Mouse (Mus musculus): Measurements from ENCODE around the gene Ankub1. TPM values are rescaled to one million over a fixed set of nuclear protein-coding genes. Genes with fewer than 3 reads are reported as not detected.

The Ankub1 gene
- 0.07 TPM in 1 of 2 replicates, not detected in the other for polyA plus RNA-seq (2014; fragmentation: Nextera tagmentation; extraction: Ambion mirVana)

DNA sequence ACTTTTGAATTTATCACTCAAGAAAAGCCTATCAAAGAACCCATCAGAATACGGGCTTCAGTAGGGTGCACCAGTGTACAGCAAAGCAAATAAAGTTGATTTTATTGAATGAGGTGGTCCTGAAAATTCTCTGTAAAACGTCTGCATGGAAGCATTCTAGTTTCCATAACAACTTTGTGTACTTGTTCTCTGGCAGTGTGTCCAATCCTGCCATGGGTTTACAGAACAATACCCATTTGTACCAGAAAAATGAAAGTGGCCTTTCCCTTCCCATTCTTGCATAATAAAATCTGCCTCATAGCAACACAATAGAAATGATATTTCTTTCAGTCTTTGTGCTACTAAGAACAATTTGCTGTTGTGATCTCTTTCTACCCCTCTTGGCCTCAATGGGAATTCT lies at the start of gene Ankub1:
TSS of gene Ankub1 (minus strand) at position 81 of the 400 bp plus-strand sequence.
- Histone ChIP-seq H3K9me3 (ENCODE audit: control insufficient read depth, low read length) (no peaks in the 10 kb centered on the region), H3K9ac (ENCODE audit: low read depth, low read length) (no peak within 1 kb of the TSS), H3K36me3 (ENCODE audit: control insufficient read depth, insufficient read depth, low read length) (no peaks in the 10 kb centered on the region), H3K4me3 (ENCODE audit: low read length) (no peak within 1 kb of the TSS), H3K4me1 (ENCODE audit: control insufficient read depth, insufficient read depth, low read length) (no peaks in the 10 kb centered on the region), H3K27ac (ENCODE audit: low read depth, low read length) (no peak within 1 kb of the TSS), H3K27me3 (ENCODE audit: control insufficient read depth, insufficient read depth, low read length) (no peaks in the 10 kb centered on the region), H3K4me2 (replicated peaks; ENCODE audit: low read depth, low read length) (no peak within 1 kb of the TSS)
- WGBS: 76% methylated on average over 2 of the region's 2 CpGs
- no peak for ATAC-seq (ENCODE audit: low FRiP score, low TSS enrichment)

DNA sequence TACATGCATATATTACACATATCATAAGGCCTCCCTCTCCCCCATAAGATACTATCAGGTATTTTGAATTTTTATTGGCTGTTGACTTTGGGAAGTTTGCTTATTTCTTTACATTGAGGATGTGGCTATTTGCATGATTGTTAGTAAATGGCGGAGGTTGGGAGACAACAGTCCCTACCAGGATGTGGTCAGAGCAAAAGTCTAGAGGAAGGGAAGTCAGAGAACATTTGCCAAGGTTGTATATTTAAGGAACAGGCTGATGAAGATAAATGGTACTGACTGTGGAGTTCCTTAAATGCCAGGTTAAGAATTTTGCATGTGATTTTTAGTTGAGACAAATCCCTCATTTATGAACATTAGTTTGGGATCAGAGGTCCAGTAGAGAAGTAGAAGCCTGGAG lies 47.2 kb upstream of the Ankub1 start:
- no peaks in the 10 kb centered on the region for H3K4me1 ChIP-seq (ENCODE audit: control insufficient read depth, insufficient read depth, low read length)
- no peaks in the 10 kb centered on the region for H3K36me3 ChIP-seq (ENCODE audit: control insufficient read depth, insufficient read depth, low read length)
- H3K4me2 ChIP-seq (replicated peaks; ENCODE audit: low read depth, low read length): no peak overlapping the region
- H3K9ac ChIP-seq (ENCODE audit: low read depth, low read length): no peak overlapping the region
- no peaks in the 10 kb centered on the region for H3K9me3 ChIP-seq (ENCODE audit: control insufficient read depth, low read length)
- no peak overlapping the region for H3K27ac ChIP-seq (ENCODE audit: low read depth, low read length)
- WGBS: 93% methylated on average over 1 of the region's 1 CpGs
- ATAC-seq (ENCODE audit: low FRiP score, low TSS enrichment): no peak
- no peak overlapping the region for H3K4me3 ChIP-seq (ENCODE audit: low read length)
- no peaks in the 10 kb centered on the region for H3K27me3 ChIP-seq (ENCODE audit: control insufficient read depth, insufficient read depth, low read length)

DNA sequence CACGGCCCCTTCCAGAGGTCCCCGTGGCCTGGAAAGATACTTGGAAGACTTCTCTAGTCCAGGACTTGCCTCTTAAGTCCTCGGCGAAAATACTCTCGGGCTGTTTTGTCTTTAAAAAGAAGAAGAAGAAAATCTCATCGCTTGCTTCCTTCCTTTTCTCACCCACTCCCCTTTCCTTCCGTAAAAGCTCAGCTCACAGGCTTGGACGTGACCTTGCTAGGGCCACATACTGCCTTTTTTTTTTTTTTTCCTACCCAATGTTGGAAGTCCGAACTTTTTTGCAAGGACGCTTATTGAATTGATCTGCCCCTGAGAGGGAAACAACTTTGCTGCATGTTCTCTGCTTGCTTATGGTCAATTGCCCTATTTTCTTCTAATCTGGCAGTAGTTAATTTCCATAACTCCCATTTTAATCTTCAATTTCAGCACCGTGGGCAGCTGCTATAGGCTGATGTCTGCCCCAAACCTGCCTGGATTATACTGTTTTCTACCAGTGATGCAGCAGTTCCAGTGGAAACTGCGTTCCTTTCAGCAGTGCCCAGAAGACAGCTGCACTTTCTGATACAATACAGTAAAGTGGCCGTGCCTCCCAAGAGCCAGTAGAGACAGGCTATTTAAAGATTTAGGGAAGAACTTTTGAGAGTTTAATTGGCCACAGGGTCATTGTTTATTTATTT lies 44.0 kb upstream of the Ankub1 start:
- no peaks in the 10 kb centered on the region for H3K4me1 ChIP-seq (ENCODE audit: control insufficient read depth, insufficient read depth, low read length)
- peak overlapping the region; percentile 74 for H3K9ac ChIP-seq (ENCODE audit: low read depth, low read length)
- H3K27me3 ChIP-seq (ENCODE audit: control insufficient read depth, insufficient read depth, low read length): no peaks in the 10 kb centered on the region
- no peak for ATAC-seq (ENCODE audit: low FRiP score, low TSS enrichment)
- 1% methylated on average over 13 of the region's 13 CpGs for WGBS
- H3K4me3 ChIP-seq (ENCODE audit: low read length): peak overlapping the region; percentile 80
- H3K27ac ChIP-seq (ENCODE audit: low read depth, low read length): peak overlapping the region; percentile 93
- H3K9me3 ChIP-seq (ENCODE audit: control insufficient read depth, low read length): no peaks in the 10 kb centered on the region
- peak overlapping the region; percentile 72 for H3K4me2 ChIP-seq (replicated peaks; ENCODE audit: low read depth, low read length)
- H3K36me3 ChIP-seq (ENCODE audit: control insufficient read depth, insufficient read depth, low read length): no peaks in the 10 kb centered on the region

DNA sequence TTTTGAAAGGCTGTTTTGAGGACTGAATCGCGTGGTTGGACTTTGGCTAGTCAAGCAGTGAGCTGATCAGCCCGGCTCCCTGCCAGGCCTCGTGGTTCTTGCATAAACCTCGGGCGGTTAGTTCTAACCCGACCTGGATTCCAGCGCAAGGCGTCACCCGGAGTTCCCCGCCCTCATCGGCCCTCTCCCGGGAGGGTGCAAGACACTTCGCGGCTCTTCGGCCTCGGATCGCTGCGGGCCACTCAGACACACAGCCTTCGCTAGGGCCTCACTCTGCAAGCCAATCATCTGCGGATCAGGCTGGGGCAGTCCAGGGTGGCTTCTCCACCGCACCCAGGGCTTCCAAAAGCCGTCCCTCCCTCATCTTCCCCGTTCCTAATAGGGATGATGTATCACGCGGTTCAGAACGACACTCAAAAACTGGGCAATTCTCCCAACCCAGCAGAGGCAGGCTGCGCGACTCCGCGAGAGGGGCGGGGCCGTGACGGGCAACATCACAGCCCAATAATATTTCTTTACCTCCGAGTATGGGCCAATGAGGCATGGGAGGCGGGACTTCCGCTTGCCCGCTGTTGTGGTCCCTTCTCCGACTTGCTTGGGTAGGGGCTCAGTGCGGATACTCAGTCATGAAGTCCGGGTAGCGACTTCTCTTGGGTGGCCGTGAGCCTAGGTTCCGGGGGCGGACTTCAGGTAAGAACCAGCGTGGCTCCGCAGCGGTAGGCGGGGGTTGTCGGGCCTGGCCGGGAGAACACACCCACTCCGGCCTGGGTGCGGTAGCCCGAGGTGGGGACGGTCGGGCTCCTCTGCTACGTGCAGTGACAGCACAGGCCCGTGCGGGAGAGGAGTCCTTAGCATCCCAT lies 43.1 kb upstream of the Ankub1 start, which contains the start of gene Rnf13:
TSS of gene Rnf13 (plus strand) at position 552 of the 860 bp plus-strand sequence.
- peak; percentile 100 for ATAC-seq (ENCODE audit: low FRiP score, low TSS enrichment)
- H3K27ac ChIP-seq (ENCODE audit: low read depth, low read length): peak within 1 kb of the TSS; percentile 93
- H3K27me3 ChIP-seq (ENCODE audit: control insufficient read depth, insufficient read depth, low read length): no peaks in the 10 kb centered on the region
- peak within 1 kb of the TSS; percentile 80 for H3K4me3 ChIP-seq (ENCODE audit: low read length)
- H3K9me3 ChIP-seq (ENCODE audit: control insufficient read depth, low read length): no peaks in the 10 kb centered on the region
- no peaks in the 10 kb centered on the region for H3K36me3 ChIP-seq (ENCODE audit: control insufficient read depth, insufficient read depth, low read length)
- no peaks in the 10 kb centered on the region for H3K4me1 ChIP-seq (ENCODE audit: control insufficient read depth, insufficient read depth, low read length)
- H3K9ac ChIP-seq (ENCODE audit: low read depth, low read length): peak within 1 kb of the TSS; percentile 74
- peak within 1 kb of the TSS; percentile 72 for H3K4me2 ChIP-seq (replicated peaks; ENCODE audit: low read depth, low read length)
- under 1% methylated on average over 59 of the region's 59 CpGs for WGBS

DNA sequence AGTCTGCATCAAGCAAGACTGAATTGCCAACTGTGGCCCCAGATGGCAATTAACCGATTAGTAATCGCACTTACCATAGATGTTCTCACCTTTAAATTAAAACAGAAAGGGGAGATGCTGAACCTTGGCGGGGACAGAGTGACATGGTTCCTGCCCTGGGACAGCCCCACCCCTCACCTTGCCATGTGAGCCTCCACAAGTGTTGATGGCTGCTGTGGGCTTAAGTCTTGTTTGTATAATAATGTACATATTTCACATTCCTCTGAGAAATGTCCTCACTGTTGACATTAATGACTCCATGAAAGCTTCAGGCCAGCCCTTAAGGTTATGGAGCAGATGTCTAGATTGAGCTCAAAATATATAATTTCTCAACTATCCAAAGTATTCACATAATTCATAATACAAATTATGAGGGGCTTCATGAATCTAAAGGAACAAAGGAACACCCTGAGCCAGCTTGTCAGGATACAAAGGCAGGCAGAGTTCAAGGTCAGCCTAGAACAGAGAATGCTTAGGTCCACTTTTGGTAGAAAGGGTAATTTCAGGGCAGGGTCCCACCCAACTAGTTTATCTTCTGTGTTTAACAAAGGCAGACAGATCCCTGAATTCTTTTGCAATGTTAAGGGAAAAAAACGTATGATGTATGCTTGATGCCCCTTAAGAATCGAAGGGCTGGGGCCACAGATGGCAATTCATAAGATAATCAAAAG lies 39.8 kb upstream of the Ankub1 start:
- Histone ChIP-seq H3K4me2 (replicated peaks; ENCODE audit: low read depth, low read length) (no peak overlapping the region), H3K27ac (ENCODE audit: low read depth, low read length) (no peak overlapping the region), H3K9me3 (ENCODE audit: control insufficient read depth, low read length) (no peaks in the 10 kb centered on the region), H3K4me3 (ENCODE audit: low read length) (no peak overlapping the region), H3K36me3 (ENCODE audit: control insufficient read depth, insufficient read depth, low read length) (no peaks in the 10 kb centered on the region), H3K4me1 (ENCODE audit: control insufficient read depth, insufficient read depth, low read length) (no peaks in the 10 kb centered on the region), H3K9ac (ENCODE audit: low read depth, low read length) (no peak overlapping the region), H3K27me3 (ENCODE audit: control insufficient read depth, insufficient read depth, low read length) (no peaks in the 10 kb centered on the region)
- no peak for ATAC-seq (ENCODE audit: low FRiP score, low TSS enrichment)
- 88% methylated on average over 5 of the region's 5 CpGs for WGBS

DNA sequence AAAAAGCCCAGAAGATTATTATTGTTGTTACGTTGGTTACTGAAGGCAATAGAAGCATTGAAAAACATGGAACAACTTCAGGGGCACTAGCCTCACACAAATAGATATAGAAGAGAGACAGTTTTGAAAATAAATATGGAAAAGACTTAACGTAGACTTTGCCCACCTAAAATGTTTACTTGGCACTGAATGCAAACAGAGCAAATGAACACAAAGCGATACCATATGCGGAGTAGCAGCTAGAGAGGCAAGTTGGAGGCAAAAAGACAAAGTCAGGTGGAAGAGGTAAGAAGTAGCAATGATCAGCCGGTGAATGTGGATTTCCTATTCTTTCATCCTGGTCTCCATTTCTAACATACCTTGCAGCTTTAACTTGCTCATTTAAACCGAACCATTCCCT lies 21.6 kb upstream of the Ankub1 start:
- Histone ChIP-seq H3K4me2 (replicated peaks; ENCODE audit: low read depth, low read length) (no peak overlapping the region), H3K4me3 (ENCODE audit: low read length) (no peak overlapping the region), H3K9me3 (ENCODE audit: control insufficient read depth, low read length) (no peaks in the 10 kb centered on the region), H3K9ac (ENCODE audit: low read depth, low read length) (no peak overlapping the region), H3K4me1 (ENCODE audit: control insufficient read depth, insufficient read depth, low read length) (no peaks in the 10 kb centered on the region), H3K27me3 (ENCODE audit: control insufficient read depth, insufficient read depth, low read length) (no peaks in the 10 kb centered on the region), H3K36me3 (ENCODE audit: control insufficient read depth, insufficient read depth, low read length) (no peaks in the 10 kb centered on the region), H3K27ac (ENCODE audit: low read depth, low read length) (no peak overlapping the region)
- WGBS: 89% methylated on average over 6 of the region's 6 CpGs
- ATAC-seq (ENCODE audit: low FRiP score, low TSS enrichment): no peak

DNA sequence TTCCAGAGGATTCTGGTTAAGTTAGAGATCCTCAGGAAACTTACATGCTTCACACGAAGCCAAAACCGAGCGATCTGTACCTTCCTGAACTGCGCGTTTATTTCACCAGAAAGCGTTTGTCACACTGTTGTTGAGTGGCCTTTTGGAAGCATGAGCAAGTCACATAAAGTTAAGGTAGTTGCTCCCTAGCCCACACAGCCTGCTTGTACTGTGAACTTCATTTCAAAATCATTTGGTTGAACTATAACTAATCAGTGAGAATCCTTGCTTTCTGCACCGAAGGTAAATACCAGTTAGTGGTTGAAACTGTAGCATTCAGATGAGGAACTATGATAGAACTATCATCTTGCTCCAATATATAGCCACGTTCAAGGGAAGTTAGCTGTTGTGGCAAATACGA lies 4.2 kb upstream of the Ankub1 start:
- no peak overlapping the region for H3K4me2 ChIP-seq (replicated peaks; ENCODE audit: low read depth, low read length)
- H3K9me3 ChIP-seq (ENCODE audit: control insufficient read depth, low read length): no peaks in the 10 kb centered on the region
- no peak overlapping the region for H3K9ac ChIP-seq (ENCODE audit: low read depth, low read length)
- H3K4me3 ChIP-seq (ENCODE audit: low read length): no peak overlapping the region
- H3K36me3 ChIP-seq (ENCODE audit: control insufficient read depth, insufficient read depth, low read length): no peaks in the 10 kb centered on the region
- H3K4me1 ChIP-seq (ENCODE audit: control insufficient read depth, insufficient read depth, low read length): no peaks in the 10 kb centered on the region
- no peak overlapping the region for H3K27ac ChIP-seq (ENCODE audit: low read depth, low read length)
- H3K27me3 ChIP-seq (ENCODE audit: control insufficient read depth, insufficient read depth, low read length): no peaks in the 10 kb centered on the region
- ATAC-seq (ENCODE audit: low FRiP score, low TSS enrichment): no peak
- whole genome bisulfite sequencing: 92% methylated on average over 9 of the region's 9 CpGs

DNA sequence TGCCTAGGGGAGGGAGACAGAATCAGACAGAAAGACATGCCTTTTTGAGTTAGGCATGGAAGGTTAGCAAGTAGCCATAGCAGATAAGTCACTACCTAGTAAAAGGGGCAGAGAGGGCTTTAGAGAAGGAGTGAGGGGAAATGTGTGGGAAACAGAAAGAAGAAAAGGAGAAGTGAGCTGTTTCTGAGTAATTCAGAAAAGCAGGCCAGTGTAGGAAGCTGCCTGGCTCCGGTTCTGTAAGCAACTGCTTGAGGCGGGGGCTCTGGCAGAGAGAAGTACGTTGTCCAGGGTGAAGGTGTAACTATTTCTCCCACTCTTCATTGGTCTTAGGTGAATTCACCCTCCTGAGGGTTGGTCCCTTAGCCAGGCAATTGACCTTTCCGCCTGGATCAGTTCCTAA lies 3.6 kb upstream of the Ankub1 start:
- Histone ChIP-seq H3K9ac (ENCODE audit: low read depth, low read length) (no peak overlapping the region), H3K27me3 (ENCODE audit: control insufficient read depth, insufficient read depth, low read length) (no peaks in the 10 kb centered on the region), H3K4me1 (ENCODE audit: control insufficient read depth, insufficient read depth, low read length) (no peaks in the 10 kb centered on the region), H3K9me3 (ENCODE audit: control insufficient read depth, low read length) (no peaks in the 10 kb centered on the region), H3K4me2 (replicated peaks; ENCODE audit: low read depth, low read length) (no peak overlapping the region), H3K4me3 (ENCODE audit: low read length) (no peak overlapping the region), H3K27ac (ENCODE audit: low read depth, low read length) (no peak overlapping the region), H3K36me3 (ENCODE audit: control insufficient read depth, insufficient read depth, low read length) (no peaks in the 10 kb centered on the region)
- no peak for ATAC-seq (ENCODE audit: low FRiP score, low TSS enrichment)
- 83% methylated on average over 4 of the region's 4 CpGs for WGBS

Measured in kidney, embryonic 14.5 days (tissue).